8 mouse cellular contexts compared by ENCODE assay signal in genomic region chr5:142818435-142819360, GRCm38 (mm10). TPM values are rescaled to one million over a fixed set of nuclear protein-coding genes. Genes with fewer than 3 reads are reported as not detected.
DNase-seq lines count a peak whose midpoint lies in the region; ATAC-seq lines count a peak whose summit lies in the region.

No protein-coding gene starts in this region.

- peak overlapping the region; percentile 100 for H3K9ac ChIP-seq in embryonic facial prominence, embryonic 12.5 days
- H3K9ac ChIP-seq in heart, embryonic 13.5 days, result peak overlapping the region; percentile 98
- peak overlapping the region; percentile 98 for H3K9ac ChIP-seq in kidney, embryonic 16.5 days (replicated peaks; ENCODE audit: low read length)
- H3K9ac ChIP-seq in liver, embryonic 13.5 days, result peak overlapping the region; percentile 70
- H3K9ac ChIP-seq in neural tube, embryonic 12.5 days, result peak overlapping the region; percentile 99

- peak; percentile 57 to 63 for DNase-seq in urinary bladder, adult 18-20 months (ENCODE audit: low spot score in 2 of 2)
- no peak for DNase-seq in urinary bladder, postnatal 10 days (ENCODE audit: low spot score)
- DNase-seq in liver, embryonic 13.5 days, result no peak
- peak; percentile 79 for DNase-seq in urinary bladder, postnatal 14 days (ENCODE audit: low spot score)

- 0 out of 2 replicates have a peak, but pooled peaks cover 5% of the 10 kb centered on the region for H3K36me3 ChIP-seq in embryonic facial prominence, embryonic 12.5 days
- H3K36me3 ChIP-seq in heart, embryonic 13.5 days, result no peaks in the 10 kb centered on the region
- H3K36me3 ChIP-seq in kidney, embryonic 16.5 days (ENCODE audit: insufficient read depth, low read length), result no peaks in the 10 kb centered on the region
- no peaks in the 10 kb centered on the region for H3K36me3 ChIP-seq in liver, embryonic 13.5 days
- H3K36me3 ChIP-seq in neural tube, embryonic 12.5 days, result peaks cover 2% of the 10 kb centered on the region; the same call in 1 of the 2 replicates

- peak overlapping the region; percentile 87 for H3K4me2 ChIP-seq in embryonic facial prominence, embryonic 12.5 days (replicated peaks)
- H3K4me2 ChIP-seq in heart, embryonic 13.5 days, result peak overlapping the region; percentile 76
- H3K4me2 ChIP-seq in kidney, embryonic 16.5 days (replicated peaks; ENCODE audit: low read depth, low read length), result peak overlapping the region; percentile 87
- H3K4me2 ChIP-seq in liver, embryonic 13.5 days, result peak overlapping the region; percentile 68
- peak overlapping the region; percentile 81 for H3K4me2 ChIP-seq in neural tube, embryonic 12.5 days (replicated peaks)

- H3K4me3 ChIP-seq in embryonic facial prominence, embryonic 12.5 days, result peak overlapping the region; percentile 97
- H3K4me3 ChIP-seq in heart, embryonic 13.5 days, result peak overlapping the region; percentile 94
- H3K4me3 ChIP-seq in kidney, embryonic 16.5 days (ENCODE audit: low read length), result peak overlapping the region; percentile 74
- peak overlapping the region; percentile 64 for H3K4me3 ChIP-seq in liver, embryonic 13.5 days (replicated peaks)
- H3K4me3 ChIP-seq in neural tube, embryonic 12.5 days, result peak overlapping the region; percentile 73

- no peaks in the 10 kb centered on the region for H3K27me3 ChIP-seq in embryonic facial prominence, embryonic 12.5 days
- H3K27me3 ChIP-seq in heart, embryonic 13.5 days (replicated peaks), result no peaks in the 10 kb centered on the region
- H3K27me3 ChIP-seq in kidney, embryonic 16.5 days (ENCODE audit: insufficient read depth, low read length), result no peaks in the 10 kb centered on the region
- peaks cover 100% of the 10 kb centered on the region for H3K27me3 ChIP-seq in liver, embryonic 13.5 days
- H3K27me3 ChIP-seq in neural tube, embryonic 12.5 days (replicated peaks), result no peaks in the 10 kb centered on the region

- no peak for ATAC-seq in embryonic facial prominence, embryonic 12.5 days (ENCODE audit: insufficient number of reproducible peaks, insufficient read depth, low FRiP score, low TSS enrichment)
- no peak for ATAC-seq in heart, embryonic 13.5 days (ENCODE audit: extremely low read depth, insufficient number of reproducible peaks, low FRiP score, low TSS enrichment)
- ATAC-seq in kidney, embryonic 16.5 days (ENCODE audit: low FRiP score, low TSS enrichment), result no peak
- no peak for ATAC-seq in liver, embryonic 13.5 days (ENCODE audit: low read depth)
- ATAC-seq in neural tube, embryonic 12.5 days (ENCODE audit: low FRiP score, low read depth), result no peak

- peaks cover 9% of the 10 kb centered on the region for H3K4me1 ChIP-seq in embryonic facial prominence, embryonic 12.5 days
- H3K4me1 ChIP-seq in heart, embryonic 13.5 days, result peaks cover 10% of the 10 kb centered on the region
- peaks cover 12% of the 10 kb centered on the region for H3K4me1 ChIP-seq in kidney, embryonic 16.5 days (ENCODE audit: insufficient read depth, low read length)
- H3K4me1 ChIP-seq in liver, embryonic 13.5 days (replicated peaks), result peaks cover 55% of the 10 kb centered on the region
- H3K4me1 ChIP-seq in neural tube, embryonic 12.5 days, result peaks cover 19% of the 10 kb centered on the region

- peak overlapping the region; percentile 100 for H3K27ac ChIP-seq in embryonic facial prominence, embryonic 12.5 days
- peak overlapping the region; percentile 100 for H3K27ac ChIP-seq in heart, embryonic 13.5 days (replicated peaks)
- peak overlapping the region; percentile 100 for H3K27ac ChIP-seq in kidney, embryonic 16.5 days (ENCODE audit: low read length)
- peak overlapping the region; percentile 88 for H3K27ac ChIP-seq in liver, embryonic 13.5 days
- peak overlapping the region; percentile 100 for H3K27ac ChIP-seq in neural tube, embryonic 12.5 days

- no peaks in the 10 kb centered on the region for H3K9me3 ChIP-seq in embryonic facial prominence, embryonic 12.5 days
- no peaks in the 10 kb centered on the region for H3K9me3 ChIP-seq in heart, embryonic 13.5 days
- H3K9me3 ChIP-seq in kidney, embryonic 16.5 days (ENCODE audit: low read length), result no peaks in the 10 kb centered on the region
- H3K9me3 ChIP-seq in liver, embryonic 13.5 days (replicated peaks), result no peaks in the 10 kb centered on the region
- H3K9me3 ChIP-seq in neural tube, embryonic 12.5 days, result no peaks in the 10 kb centered on the region

- WGBS in embryonic facial prominence, embryonic 12.5 days, result under 1% methylated on average over 43 of the region's 43 CpGs
- WGBS in heart, embryonic 13.5 days, result under 1% methylated on average over 43 of the region's 43 CpGs
- 0% methylated on average over 43 of the region's 43 CpGs for WGBS in kidney, embryonic 16.5 days
- WGBS in liver, embryonic 13.5 days (ENCODE audit: insufficient replicate concordance), result under 1% methylated on average over 41 of the region's 43 CpGs
- under 1% methylated on average over 43 of the region's 43 CpGs for WGBS in neural tube, embryonic 12.5 days

RNA-seq across cellular contexts. Expression of gene Tnrc18, which starts 1.2 kb away (rescaled TPM):
- polyA plus RNA-seq in embryonic facial prominence, embryonic 12.5 days (2016; fragmentation: Nextera tagmentation; extraction: Ambion mirVana), result 61.0 and 65.5 TPM in 2 replicates
- 15.9 and 18.6 TPM in 2 replicates for polyA plus RNA-seq in heart, embryonic 13.5 days (2015; fragmentation: Nextera tagmentation; extraction: Ambion mirVana)
- polyA plus RNA-seq in kidney, embryonic 16.5 days (2015; fragmentation: Nextera tagmentation; extraction: Ambion mirVana), result 18.2 and 20.6 TPM in 2 replicates
- 2.4 and 2.5 TPM in 2 replicates for polyA plus RNA-seq in liver, embryonic 13.5 days (2015; fragmentation: Nextera tagmentation; extraction: Ambion mirVana)
- 51.5 and 57.5 TPM in 2 replicates for polyA plus RNA-seq in neural tube, embryonic 12.5 days (2016; fragmentation: Nextera tagmentation; extraction: Ambion mirVana)

Comparison
In these comparisons a context has a peak if more than half of its experiments do, and no peak if none do; other contexts are left out.
1. DNase-seq: peak in urinary bladder, adult 18-20 months (2 of 2) and urinary bladder, postnatal 14 days (single experiment); none in urinary bladder, postnatal 10 days (single experiment) and liver, embryonic 13.5 days (single experiment).
2. Peak in every context shown above with its lines, with median percentiles within 50 percentile points of each other: H3K27ac ChIP-seq, H3K4me2 ChIP-seq, H3K4me3 ChIP-seq and H3K9ac ChIP-seq.